Mouse (Mus musculus) forebrain, embryonic 11.5 days (tissue): ENCODE measurements around the gene Polr3h. TPM values are rescaled to one million over a fixed set of nuclear protein-coding genes. Genes with fewer than 3 reads are reported as not detected.
A peak's percentile ranks its signal among the peaks of the same experiment; 100 is the strongest.

Source experiments
- ATAC-seq: fragments of 200-750 bp; cut with Nextera tagmentation; replicated peaks from 2 replicates; pipeline ENCODE4 v1.8.0; 2017; ENCODE audit warnings: moderate TSS enrichment; ENCODE audit not compliant: low FRiP score
- DNase-seq: peaks from one replicate; pipeline ENCODE4 v3.0.0-alpha.2; 2017; ENCODE audit warnings: low spot score
- H3K27ac ChIP-seq: fragments of 300-500 bp; sonication (generic); 2 replicates; pipeline ENCODE4 v1.5.1; 2014; ENCODE audit warnings: low read depth, low read length
- H3K27me3 ChIP-seq: fragments of 300-500 bp; sonication (generic); 2 replicates; pipeline ENCODE4 v1.6.1; 2014; ENCODE audit warnings: mild to moderate bottlenecking, low read length, mixed read lengths; ENCODE audit not compliant: control insufficient read depth, insufficient read depth
- H3K36me3 ChIP-seq: fragments of 300-500 bp; sonication (generic); 2 replicates; pipeline ENCODE4 v1.6.1; 2014; ENCODE audit warnings: mild to moderate bottlenecking, low read length, moderate library complexity, mixed read lengths; ENCODE audit not compliant: control insufficient read depth, insufficient read depth
- H3K4me1 ChIP-seq: fragments of 300-500 bp; sonication (generic); replicated peaks from 2 replicates; pipeline ENCODE4 v1.6.1; 2014; ENCODE audit warnings: low read length, mixed read lengths; ENCODE audit not compliant: control insufficient read depth, insufficient read depth
- H3K4me2 ChIP-seq: fragments of 300-500 bp; sonication (generic); 2 replicates; pipeline ENCODE4 v1.6.1; 2014; ENCODE audit warnings: low read depth, mild to moderate bottlenecking, low read length, moderate library complexity, mixed read lengths; ENCODE audit not compliant: severe bottlenecking
- H3K4me3 ChIP-seq: fragments of 300-500 bp; sonication (generic); 2 replicates; pipeline ENCODE4 v1.5.1; 2014; ENCODE audit warnings: low read depth, low read length
- H3K9ac ChIP-seq: fragments of 300-500 bp; sonication (generic); 2 replicates; pipeline ENCODE4 v1.6.1; 2014; ENCODE audit warnings: low read length
- H3K9me3 ChIP-seq: fragments of 300-500 bp; sonication (generic); 2 replicates; pipeline ENCODE4 v1.6.1; 2016; ENCODE audit warnings: low read length, mixed read lengths; ENCODE audit not compliant: control insufficient read depth
- WGBS: fragments of 180-500 bp; shearing (Covaris S2); extraction: QIAGEN DNeasy Blood & Tissue Kit; methylation state at CpG from one replicate; pipeline ENCODE4 v1.1.7; 2014; 5-methylcytosine and 5-hydroxymethylcytosine counted together
- polyA plus RNA-seq: library from polyadenylated mRNA; unstranded; fragments of >200 nt; fragmentation: Nextera tagmentation; extraction: Ambion mirVana; gene quantifications from 2 replicates; pipeline ENCODE4 v1.2.1, GENCODE M21; 2014

The Polr3h gene
- polyA plus RNA-seq, 1 experiment from 2014 or later, result 65.1 TPM

DNA sequence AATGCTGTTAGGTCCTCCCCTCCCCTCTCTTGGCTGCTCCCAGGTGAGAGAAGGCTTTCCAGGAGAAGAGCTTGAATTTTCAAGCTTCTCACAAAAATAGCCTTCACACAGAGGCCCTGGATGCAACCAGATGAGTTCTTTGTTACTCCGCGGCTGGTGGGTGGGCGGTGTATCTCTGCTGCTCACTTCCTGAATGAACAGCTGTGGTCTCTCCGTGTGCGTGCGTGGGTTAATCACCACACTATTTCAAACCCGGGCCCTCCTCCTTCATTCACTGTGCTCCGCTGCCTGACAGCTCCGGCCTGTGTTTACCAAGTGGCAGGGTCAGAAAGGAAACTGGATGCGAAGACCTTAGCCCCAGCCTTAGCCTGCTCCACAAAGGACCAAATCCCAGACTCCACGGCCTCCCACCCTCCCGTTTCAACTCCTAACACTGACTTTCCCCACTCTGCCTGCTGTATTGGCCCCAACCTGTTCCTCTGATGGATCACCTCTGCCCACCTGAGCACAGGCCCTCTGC lies 7.0 kb upstream of the Polr3h start:
- no peaks in the 10 kb centered on the region for H3K9me3 ChIP-seq
- no peaks in the 10 kb centered on the region for H3K36me3 ChIP-seq
- DNase-seq (no peak), ATAC-seq (no peak)
- no peak overlapping the region for H3K27ac ChIP-seq
- H3K9ac ChIP-seq, result peak overlapping the region; percentile 12; the same call in 1 of the 2 replicates
- 41% methylated on average over 12 of the region's 12 CpGs for WGBS
- no peaks in the 10 kb centered on the region; the same call in 1 of the 2 replicates for H3K27me3 ChIP-seq
- peaks cover 12% of the 10 kb centered on the region for H3K4me1 ChIP-seq
- H3K4me2 ChIP-seq, result no peak overlapping the region
- no peak overlapping the region for H3K4me3 ChIP-seq

GRCm38 (mm10) chr15:81928277-81928676 lies 2.2 kb upstream of the Polr3h start:
- Histone ChIP-seq H3K4me2 (no peak overlapping the region), H3K27ac (no peak overlapping the region), H3K27me3 (no peaks in the 10 kb centered on the region), H3K9me3 (no peaks in the 10 kb centered on the region), H3K4me1 (peaks cover 7% of the 10 kb centered on the region; the same call in 1 of the 2 replicates), H3K9ac (peak overlapping the region; percentile 20; the same call in 1 of the 2 replicates), H3K36me3 (no peaks in the 10 kb centered on the region), H3K4me3 (no peak overlapping the region)
- DNase-seq (no peak), ATAC-seq (no peak)
- 59% methylated on average over 11 of the region's 11 CpGs for WGBS

GRCm38 (mm10) chr15:81927741-81928140 lies 1.7 kb upstream of the Polr3h start:
- no peak overlapping the region for H3K4me3 ChIP-seq
- no peak overlapping the region for H3K27ac ChIP-seq
- H3K4me1 ChIP-seq, result peaks cover 6% of the 10 kb centered on the region; the same call in 1 of the 2 replicates
- no peaks in the 10 kb centered on the region for H3K27me3 ChIP-seq
- DNase-seq (no peak), ATAC-seq (no peak)
- no peaks in the 10 kb centered on the region for H3K9me3 ChIP-seq
- H3K36me3 ChIP-seq, result no peaks in the 10 kb centered on the region
- no peak overlapping the region for H3K4me2 ChIP-seq
- 68% methylated on average over 4 of the region's 4 CpGs for WGBS
- no peak overlapping the region for H3K9ac ChIP-seq

GRCm38 (mm10) chr15:81926446-81926822 lies 394 bp upstream of the Polr3h start:
- 30% methylated on average over 9 of the region's 9 CpGs for WGBS
- ATAC-seq (no peak; the same call in 1 of the 2 replicates), DNase-seq (no peak)
- Histone ChIP-seq H3K36me3 (no peaks in the 10 kb centered on the region), H3K27ac (peak overlapping the region; percentile 87), H3K4me1 (peaks cover 5% of the 10 kb centered on the region; the same call in 1 of the 2 replicates), H3K9ac (no peak overlapping the region), H3K4me3 (peak overlapping the region; percentile 61; the same call in 1 of the 2 replicates), H3K9me3 (no peaks in the 10 kb centered on the region), H3K4me2 (0 out of 2 replicates have a peak overlapping the region, but pooled peaks have one; percentile 5), H3K27me3 (no peaks in the 10 kb centered on the region)

DNA sequence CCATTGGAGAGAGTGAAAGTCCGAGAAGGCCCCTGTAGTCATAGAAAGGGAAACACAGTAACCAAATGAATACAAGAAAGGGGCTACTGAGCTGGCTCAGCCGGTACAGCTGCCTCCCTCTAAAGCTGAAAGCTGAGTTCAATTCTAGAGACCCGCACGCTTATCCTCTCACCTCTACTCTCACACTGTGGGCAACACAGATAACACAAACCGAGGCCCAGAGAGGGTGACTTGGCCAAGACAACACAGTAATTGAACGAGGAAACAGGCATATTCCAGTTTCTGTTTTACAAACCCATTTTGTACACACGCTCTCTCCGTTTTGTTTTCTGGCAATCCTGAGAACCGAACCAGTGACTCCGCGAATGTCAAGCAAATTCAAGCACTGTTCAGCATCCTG lies 1.1 kb downstream of the Polr3h start:
- no peaks in the 10 kb centered on the region for H3K36me3 ChIP-seq
- no peak for ATAC-seq
- no peaks in the 10 kb centered on the region for H3K27me3 ChIP-seq
- no peak for DNase-seq
- H3K9ac ChIP-seq, result no peak overlapping the region
- H3K4me2 ChIP-seq, result peak overlapping the region; percentile 92; the same call in 1 of the 2 replicates
- WGBS, result 89% methylated on average over 11 of the region's 11 CpGs
- peak overlapping the region; percentile 61 for H3K4me3 ChIP-seq
- no peak overlapping the region for H3K27ac ChIP-seq
- peaks cover 5% of the 10 kb centered on the region; the same call in 1 of the 2 replicates for H3K4me1 ChIP-seq
- H3K9me3 ChIP-seq, result no peaks in the 10 kb centered on the region

DNA sequence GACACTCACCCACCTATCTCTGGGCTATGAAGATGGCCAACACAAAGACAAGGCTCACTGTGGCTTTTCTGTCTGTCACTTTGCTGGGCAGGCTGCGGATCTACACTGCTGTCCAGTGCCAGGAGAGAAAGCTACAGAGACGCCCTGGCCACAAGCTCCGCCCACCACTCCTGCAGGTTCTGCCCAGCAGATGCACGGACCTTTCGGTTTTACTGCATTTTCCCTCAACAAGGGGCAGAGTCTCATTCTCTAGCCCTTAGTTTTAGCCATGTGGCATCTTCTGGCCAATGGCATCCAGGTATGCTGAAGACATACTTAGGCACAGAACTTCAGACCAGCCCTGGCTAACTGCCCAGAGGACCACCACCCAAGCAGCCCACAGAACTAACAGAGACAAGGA lies 4.8 kb downstream of the Polr3h start:
- no peaks in the 10 kb centered on the region for H3K27me3 ChIP-seq
- 73% methylated on average over 5 of the region's 5 CpGs for WGBS
- H3K9ac ChIP-seq, result no peak overlapping the region
- ATAC-seq, result no peak
- H3K4me3 ChIP-seq, result no peak overlapping the region
- H3K36me3 ChIP-seq, result no peaks in the 10 kb centered on the region; the same call in 1 of the 2 replicates
- no peaks in the 10 kb centered on the region for H3K9me3 ChIP-seq
- H3K27ac ChIP-seq, result no peak overlapping the region
- DNase-seq, result no peak
- peaks cover 5% of the 10 kb centered on the region; the same call in 1 of the 2 replicates for H3K4me1 ChIP-seq
- H3K4me2 ChIP-seq, result no peak overlapping the region

GRCm38 (mm10) chr15:81920546-81921217 lies 5.4 kb downstream of the Polr3h start:
- H3K27me3 ChIP-seq, result no peaks in the 10 kb centered on the region
- peaks cover 5% of the 10 kb centered on the region; the same call in 1 of the 2 replicates for H3K4me1 ChIP-seq
- no peak for DNase-seq
- H3K9ac ChIP-seq, result no peak overlapping the region
- no peaks in the 10 kb centered on the region for H3K9me3 ChIP-seq
- no peak overlapping the region for H3K4me2 ChIP-seq
- no peaks in the 10 kb centered on the region; the same call in 1 of the 2 replicates for H3K36me3 ChIP-seq
- ATAC-seq, result no peak
- no peak overlapping the region for H3K4me3 ChIP-seq
- 87% methylated on average over 10 of the region's 10 CpGs for WGBS
- H3K27ac ChIP-seq, result no peak overlapping the region

GRCm38 (mm10) chr15:81919062-81919461 lies 7.0 kb downstream of the Polr3h start:
- Histone ChIP-seq H3K27ac (no peak overlapping the region), H3K4me1 (no peaks in the 10 kb centered on the region), H3K36me3 (no peaks in the 10 kb centered on the region; the same call in 1 of the 2 replicates), H3K27me3 (no peaks in the 10 kb centered on the region), H3K4me3 (no peak overlapping the region), H3K9ac (no peak overlapping the region), H3K4me2 (no peak overlapping the region), H3K9me3 (no peaks in the 10 kb centered on the region)
- no peak for DNase-seq
- 86% methylated on average over 5 of the region's 5 CpGs for WGBS
- no peak for ATAC-seq
